Mouse (Mus musculus): ENCODE data around the gene Fgfr2.
A peak's percentile ranks its signal among the peaks of the same experiment; 100 is the strongest.

Fgfr2 gene

GRCm38 (mm10) chr7:130368036-130368826, 2754.9 kb downstream of the Fgfr2 start:
- no peak for DNase-seq

DNA sequence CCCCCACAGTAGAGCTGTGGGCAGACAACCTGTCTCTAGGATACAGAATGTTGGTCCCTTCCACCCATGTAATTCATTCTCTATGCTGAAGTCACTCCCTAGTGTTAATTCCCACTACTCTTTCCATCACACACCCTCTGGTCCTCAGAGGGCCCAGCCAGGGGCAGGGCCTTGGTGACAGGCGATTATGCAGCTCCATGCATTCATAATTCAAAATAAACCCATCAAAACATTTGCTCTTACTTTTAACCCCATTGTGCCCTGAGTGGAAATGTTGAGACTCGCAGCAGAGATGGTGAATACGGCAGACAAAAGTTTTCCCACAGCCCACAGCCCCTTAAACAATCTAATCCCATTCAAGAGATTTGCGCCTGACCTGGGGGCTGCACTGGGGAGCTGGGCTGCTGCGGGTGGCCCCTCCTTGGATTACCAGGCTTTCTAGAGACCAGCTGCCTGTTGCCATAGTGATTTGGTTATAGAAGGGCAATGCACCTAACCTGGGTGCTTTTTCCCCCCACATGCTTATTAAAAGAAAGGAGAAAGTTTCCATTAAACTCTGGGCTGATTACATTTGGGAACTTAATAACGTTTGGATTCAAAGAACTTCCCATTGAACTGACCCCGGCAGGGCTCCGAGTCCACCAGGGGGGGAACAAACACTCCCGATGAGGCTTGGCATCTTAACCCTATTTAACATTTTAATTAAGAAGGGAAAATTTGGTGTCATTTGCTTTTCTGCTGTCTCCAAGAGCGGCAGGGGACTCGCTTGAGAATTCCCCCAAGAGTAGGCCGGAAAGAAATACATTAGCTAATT, 2755.7 kb downstream of the Fgfr2 start:
- DNase-seq = no peak

DNA sequence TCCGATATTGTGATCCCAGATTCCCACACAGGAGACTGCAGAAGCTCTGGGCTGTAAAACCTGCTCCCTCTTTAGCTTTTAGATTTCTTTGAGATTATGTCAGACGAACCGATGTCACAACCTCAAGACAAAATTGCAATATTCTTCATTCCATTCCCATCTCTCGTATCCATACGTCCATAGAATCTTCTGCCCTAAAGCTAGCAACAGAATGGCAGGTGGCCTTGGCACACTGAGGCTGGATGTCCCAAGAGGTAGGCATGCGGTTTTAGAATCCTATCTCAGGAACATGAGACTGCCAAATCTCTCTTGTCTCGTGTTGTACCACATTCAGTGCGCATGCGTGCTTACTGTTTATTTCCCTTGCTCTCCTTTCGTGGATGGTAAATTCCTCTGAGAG, 2757.4 kb downstream of the Fgfr2 start:
- no peak for DNase-seq

DNA sequence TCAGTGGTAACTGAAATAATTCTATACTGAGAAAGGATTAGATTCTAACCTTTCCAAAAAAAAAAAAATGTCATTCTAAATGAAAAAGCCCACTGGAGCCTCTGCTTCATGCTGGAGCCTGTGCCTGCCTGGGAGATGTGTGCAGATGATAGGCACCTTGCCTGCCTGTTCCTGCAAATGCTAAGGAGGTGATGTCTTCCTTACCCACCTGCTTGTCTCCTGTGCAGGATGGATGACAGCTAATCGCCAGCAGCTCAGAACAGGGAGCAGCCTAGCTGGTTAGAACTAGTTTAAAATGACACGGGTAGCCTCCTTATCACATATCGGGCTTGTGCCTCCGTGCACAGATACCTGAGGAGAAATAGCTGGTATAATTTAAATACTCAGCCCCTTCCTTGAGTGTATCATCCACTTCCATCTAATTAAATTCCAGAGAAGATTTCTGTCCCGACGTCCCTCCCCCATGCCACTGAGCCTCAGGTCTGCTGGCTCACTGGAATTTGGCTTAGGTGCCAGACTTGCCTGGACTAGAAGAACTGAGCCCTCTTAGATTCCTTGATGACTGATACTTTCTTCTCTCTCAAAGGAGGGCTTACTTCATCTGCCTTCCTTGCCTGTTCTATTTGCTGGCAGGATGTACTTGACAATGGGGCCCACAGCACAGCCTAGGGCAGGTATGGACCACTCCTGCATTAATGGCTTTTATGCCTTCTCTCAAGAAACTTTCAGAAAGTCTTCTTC, 2782.6 kb downstream of the Fgfr2 start:
- no peak for DNase-seq

DNA sequence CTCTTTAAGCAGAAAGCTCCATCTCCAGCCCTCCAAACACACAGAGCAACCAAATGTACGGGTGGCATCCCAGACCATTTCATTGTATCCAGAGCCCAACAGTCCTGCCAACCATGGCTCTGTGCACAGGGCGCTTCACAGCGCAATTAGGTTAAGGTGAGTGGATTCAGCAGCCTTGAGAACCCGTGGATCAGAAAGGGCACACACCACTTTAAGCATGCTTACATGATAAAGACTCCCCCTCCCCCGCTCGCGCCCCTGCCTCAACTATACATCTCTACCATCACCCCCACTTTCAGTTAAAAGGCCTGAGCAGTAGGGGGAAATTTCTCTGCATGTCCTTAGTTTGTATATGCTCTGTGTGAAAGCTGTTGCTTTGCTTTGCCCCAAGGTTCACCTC, 2785.5 kb downstream of the Fgfr2 start:
- no peak for DNase-seq

DNA sequence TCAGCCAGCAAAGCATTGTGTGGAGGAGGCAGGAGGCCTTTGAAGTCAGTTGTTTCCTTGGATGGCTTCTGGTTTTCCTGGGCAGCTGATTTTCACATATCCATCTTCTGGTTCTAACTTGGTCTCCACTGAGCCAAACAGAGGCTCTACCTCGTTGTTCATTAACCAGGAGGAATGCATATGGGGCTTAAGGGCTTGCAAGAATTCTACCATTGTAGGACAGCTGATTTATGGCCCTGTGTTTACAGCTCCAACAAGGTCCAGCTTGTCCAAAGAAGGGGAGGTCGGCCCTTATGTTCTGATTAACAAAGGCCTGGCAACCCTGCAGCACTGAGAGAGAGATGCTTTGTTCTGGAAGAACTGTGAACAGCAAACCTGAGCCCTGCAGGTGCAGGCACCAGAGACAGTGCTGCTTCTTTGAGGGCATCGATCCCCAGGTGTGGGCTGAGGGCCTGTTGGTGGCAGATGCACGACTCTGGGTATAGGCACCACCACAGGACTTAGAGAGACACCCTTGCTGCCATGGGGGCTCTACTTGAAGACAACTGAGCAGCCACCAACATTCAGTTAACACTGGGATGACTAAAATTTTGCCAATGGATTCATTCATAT, 2787.6 kb downstream of the Fgfr2 start:
- DNase-seq = no peak

GRCm38 (mm10) chr7:130332515-130333220, 2790.5 kb downstream of the Fgfr2 start:
- peak in 1 of 2 experiments; percentile 13 for DNase-seq

- peak in 1 of 2 experiments; percentile 28 for DNase-seq
Measured at GRCm38 (mm10) chr7:130327603-130328365, 2795.4 kb downstream of the Fgfr2 start.

GRCm38 (mm10) chr7:130325983-130326433, 2797.1 kb downstream of the Fgfr2 start:
- DNase-seq = peak in 1 of 2 experiments; percentile 22

DNA sequence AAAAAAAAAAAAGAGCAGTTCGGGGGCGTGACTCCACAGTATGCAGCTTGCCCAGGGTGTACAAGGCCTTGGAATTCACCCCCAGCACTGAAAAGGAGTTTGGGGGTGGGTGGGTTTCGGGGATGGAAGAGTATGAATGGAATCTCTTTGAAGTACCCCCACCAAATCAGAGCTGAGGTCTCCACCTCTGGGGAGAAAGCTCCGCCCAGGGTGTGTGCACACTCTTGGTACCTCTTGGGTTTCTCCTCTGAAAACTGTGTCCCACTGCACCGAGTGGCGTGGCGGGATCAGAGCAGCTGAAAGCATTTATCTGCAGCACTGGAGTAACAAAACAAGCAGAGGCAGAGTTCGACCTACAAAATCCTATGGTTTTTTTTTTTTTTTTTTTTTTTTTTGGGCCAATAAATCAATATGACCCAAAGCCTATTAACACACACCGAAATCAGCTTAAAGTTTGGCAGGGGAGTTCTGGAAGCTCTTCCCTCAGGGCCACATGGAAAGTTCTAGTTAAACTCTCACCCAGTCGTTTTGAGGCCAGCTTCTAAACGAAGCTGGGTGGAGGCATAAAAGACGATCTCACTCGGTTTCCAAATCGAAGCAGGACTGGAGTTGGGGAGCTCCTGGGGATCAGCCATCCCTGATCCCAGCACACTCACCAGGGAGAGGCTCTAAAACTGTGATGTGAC, 2798.3 kb downstream of the Fgfr2 start:
- DNase-seq = no peak

GRCm38 (mm10) chr7:130323766-130324165, 2799.4 kb downstream of the Fgfr2 start:
- no peak for DNase-seq

GRCm38 (mm10) chr7:130319799-130320556, 2803.2 kb downstream of the Fgfr2 start:
- DNase-seq = peak; percentile 83 to 85

- no peak for DNase-seq
Measured at GRCm38 (mm10) chr7:130316294-130316693, 2806.9 kb downstream of the Fgfr2 start.

GRCm38 (mm10) chr7:130315221-130315620, 2807.9 kb downstream of the Fgfr2 start:
- DNase-seq = no peak

GRCm38 (mm10) chr7:130314658-130315057, 2808.5 kb downstream of the Fgfr2 start:
- no peak for DNase-seq

GRCm38 (mm10) chr7:130311362-130311761, 2811.8 kb downstream of the Fgfr2 start:
- no peak for DNase-seq

GRCm38 (mm10) chr7:130309180-130309579, 2814.0 kb downstream of the Fgfr2 start:
- no peak for DNase-seq

GRCm38 (mm10) chr7:130307036-130307435, 2816.1 kb downstream of the Fgfr2 start:
- DNase-seq = no peak

DNA sequence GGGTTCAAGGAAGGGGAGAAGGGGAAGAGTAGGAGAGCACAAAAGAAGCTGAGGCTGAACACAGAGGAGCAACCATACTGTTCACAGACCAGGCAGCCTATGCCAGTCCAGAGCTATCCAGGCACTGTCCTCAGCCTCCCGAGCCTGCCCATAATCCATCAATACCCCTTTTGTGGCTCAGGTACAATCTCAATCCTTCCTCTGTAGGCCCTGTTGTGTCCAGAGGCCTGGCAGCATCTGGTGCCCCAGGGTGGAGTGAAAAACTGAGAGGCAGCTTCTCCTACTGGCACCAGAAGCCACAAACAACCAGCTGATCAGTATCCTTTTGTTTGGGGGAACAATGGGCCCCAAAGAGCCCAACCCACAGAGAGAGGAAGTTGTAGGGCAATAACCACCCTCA, 2818.5 kb downstream of the Fgfr2 start:
- no peak for DNase-seq

GRCm38 (mm10) chr7:130303464-130303863, 2819.7 kb downstream of the Fgfr2 start:
- no peak for DNase-seq
